Mouse (Mus musculus) stomach, postnatal 0 days (tissue): Measurements from ENCODE around the gene Gm49361. TPM values are rescaled to one million over a fixed set of nuclear protein-coding genes. Genes with fewer than 3 reads are reported as not detected.

Experiments used
- ATAC-seq: fragments of 200-750 bp; cut with Nextera tagmentation; 2 replicates; pipeline ENCODE4 v1.8.0; 2017; ENCODE audit not compliant: low FRiP score, low TSS enrichment
- DNase-seq: peaks from one replicate; pipeline ENCODE4 v3.0.0-alpha.2; 2016; ENCODE audit warnings: low spot score
- H3K27ac ChIP-seq: fragments of 300-500 bp; sonication (generic); replicated peaks from 2 replicates; pipeline ENCODE4 v1.5.1; 2014; ENCODE audit warnings: mild to moderate bottlenecking, control low read depth
- H3K27me3 ChIP-seq: fragments of 300-500 bp; sonication (generic); 2 replicates; pipeline ENCODE4 v1.6.1; 2014; ENCODE audit warnings: low read length; ENCODE audit not compliant: control insufficient read depth, insufficient read depth
- H3K36me3 ChIP-seq: fragments of 300-500 bp; sonication (generic); 2 replicates; pipeline ENCODE4 v1.6.1; 2014; ENCODE audit warnings: low read length, mixed read lengths; ENCODE audit not compliant: control insufficient read depth, insufficient read depth
- H3K4me1 ChIP-seq: fragments of 300-500 bp; sonication (generic); replicated peaks from 2 replicates; pipeline ENCODE4 v1.6.1; 2014; ENCODE audit warnings: antibody characterized with exemption; ENCODE audit not compliant: control insufficient read depth, insufficient read depth
- H3K4me2 ChIP-seq: fragments of 300-500 bp; sonication (generic); replicated peaks from 2 replicates; pipeline ENCODE4 v1.6.1; 2014; ENCODE audit warnings: low read depth, mild to moderate bottlenecking, control low read depth, moderate library complexity
- H3K4me3 ChIP-seq: fragments of 300-500 bp; sonication (generic); 2 replicates; pipeline ENCODE4 v1.5.1; 2014; ENCODE audit warnings: low read depth, low read length, control low read depth
- H3K9ac ChIP-seq: fragments of 300-500 bp; sonication (generic); 2 replicates; pipeline ENCODE4 v1.6.1; 2014; ENCODE audit warnings: mild to moderate bottlenecking, low read length, control low read depth, mixed read lengths
- H3K9me3 ChIP-seq: fragments of 300-500 bp; sonication (generic); 2 replicates; pipeline ENCODE4 v1.6.1; 2016; ENCODE audit warnings: low read length; ENCODE audit not compliant: control insufficient read depth
- CTCF ChIP-seq: IDR thresholded peaks from 2 replicates; pipeline ENCODE4 v1.5.1; 2016; ENCODE audit warnings: antibody characterized with exemption, low read depth, mild to moderate bottlenecking, moderate library complexity
- EP300 ChIP-seq: optimal IDR thresholded peaks from 2 replicates; pipeline ENCODE3; 2016; ENCODE audit warnings: antibody characterized with exemption
- whole genome bisulfite sequencing: fragments of 180-500 bp; shearing (Covaris S2); extraction: QIAGEN DNeasy Blood & Tissue Kit; methylation state at CpG from one replicate; pipeline ENCODE4 v1.1.7; 2014; 5-methylcytosine and 5-hydroxymethylcytosine counted together
- polyA plus RNA-seq: library from polyadenylated mRNA; unstranded; fragments of >200 nt; fragmentation: Nextera tagmentation; extraction: Ambion mirVana; gene quantifications from 2 replicates; pipeline ENCODE4 v1.2.1, GENCODE M21; 2015

The Gm49361 gene
- polyA plus RNA-seq, 1 experiment from 2014 or later: not detected

DNA sequence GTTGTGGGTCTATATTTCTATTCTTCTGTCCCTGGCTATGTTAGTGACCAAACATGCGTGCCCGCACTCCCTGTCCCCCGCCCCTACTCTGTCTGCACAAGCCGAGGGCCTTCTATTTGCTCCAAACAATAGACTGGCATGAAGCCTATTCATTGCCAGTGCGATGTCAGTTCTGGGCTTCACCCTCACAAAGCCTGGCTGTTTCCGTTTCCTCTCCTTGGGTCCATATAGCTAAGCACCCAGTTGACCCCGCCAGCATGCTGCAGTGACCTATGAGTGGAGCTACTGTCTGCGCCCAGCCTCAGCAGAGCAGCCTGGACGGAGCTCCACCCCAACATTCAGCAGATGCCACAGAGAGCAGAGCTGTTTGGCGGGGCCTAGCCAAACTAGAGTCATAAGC lies 36.7 kb downstream of the Gm49361 start:
- H3K27ac ChIP-seq: peak overlapping the region; percentile 49
- H3K4me3 ChIP-seq: no peak overlapping the region
- H3K4me2 ChIP-seq: 0 out of 2 replicates have a peak overlapping the region, but pooled peaks have one; percentile 25
- H3K9ac ChIP-seq: no peak overlapping the region
- no peaks in the 10 kb centered on the region for H3K9me3 ChIP-seq
- ATAC-seq (peak; percentile 54), DNase-seq (no peak)
- H3K36me3 ChIP-seq: no peaks in the 10 kb centered on the region
- no peaks in the 10 kb centered on the region for H3K27me3 ChIP-seq
- H3K4me1 ChIP-seq: 0 out of 2 replicates have a peak, but pooled peaks cover 2% of the 10 kb centered on the region
- WGBS: 48% methylated on average over 10 of the region's 10 CpGs
- TF ChIP-seq EP300 (no peak), CTCF (no peak)

DNA sequence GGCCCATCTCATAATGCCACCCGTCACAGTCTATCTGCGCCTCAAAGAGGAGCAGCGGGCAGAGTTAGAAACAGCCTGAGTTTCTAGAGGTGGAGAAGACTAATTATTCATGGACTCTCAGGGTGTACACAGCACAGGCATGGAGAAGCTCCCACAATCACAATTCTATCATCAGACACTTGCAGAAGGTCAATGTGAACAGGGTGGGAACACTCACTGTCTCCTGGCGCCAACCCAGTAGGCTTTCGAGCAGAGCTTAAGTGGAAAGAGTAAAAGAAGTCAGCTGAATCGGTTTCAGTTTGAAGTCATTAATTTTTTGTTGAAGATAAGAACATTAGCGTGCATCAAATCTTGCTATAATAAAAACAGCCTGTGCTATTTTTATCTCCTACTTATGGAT lies 37.3 kb downstream of the Gm49361 start:
- TF ChIP-seq EP300: no peak
- no peak for TF ChIP-seq CTCF
- H3K4me3 ChIP-seq: no peak overlapping the region
- peak overlapping the region; percentile 63 for H3K27ac ChIP-seq
- H3K27me3 ChIP-seq: no peaks in the 10 kb centered on the region
- 56% methylated on average over 7 of the region's 7 CpGs for WGBS
- H3K36me3 ChIP-seq: no peaks in the 10 kb centered on the region
- no peak overlapping the region for H3K4me2 ChIP-seq
- DNase-seq (no peak), ATAC-seq (no peak)
- H3K4me1 ChIP-seq: 0 out of 2 replicates have a peak, but pooled peaks cover 2% of the 10 kb centered on the region
- no peaks in the 10 kb centered on the region for H3K9me3 ChIP-seq
- H3K9ac ChIP-seq: no peak overlapping the region

DNA sequence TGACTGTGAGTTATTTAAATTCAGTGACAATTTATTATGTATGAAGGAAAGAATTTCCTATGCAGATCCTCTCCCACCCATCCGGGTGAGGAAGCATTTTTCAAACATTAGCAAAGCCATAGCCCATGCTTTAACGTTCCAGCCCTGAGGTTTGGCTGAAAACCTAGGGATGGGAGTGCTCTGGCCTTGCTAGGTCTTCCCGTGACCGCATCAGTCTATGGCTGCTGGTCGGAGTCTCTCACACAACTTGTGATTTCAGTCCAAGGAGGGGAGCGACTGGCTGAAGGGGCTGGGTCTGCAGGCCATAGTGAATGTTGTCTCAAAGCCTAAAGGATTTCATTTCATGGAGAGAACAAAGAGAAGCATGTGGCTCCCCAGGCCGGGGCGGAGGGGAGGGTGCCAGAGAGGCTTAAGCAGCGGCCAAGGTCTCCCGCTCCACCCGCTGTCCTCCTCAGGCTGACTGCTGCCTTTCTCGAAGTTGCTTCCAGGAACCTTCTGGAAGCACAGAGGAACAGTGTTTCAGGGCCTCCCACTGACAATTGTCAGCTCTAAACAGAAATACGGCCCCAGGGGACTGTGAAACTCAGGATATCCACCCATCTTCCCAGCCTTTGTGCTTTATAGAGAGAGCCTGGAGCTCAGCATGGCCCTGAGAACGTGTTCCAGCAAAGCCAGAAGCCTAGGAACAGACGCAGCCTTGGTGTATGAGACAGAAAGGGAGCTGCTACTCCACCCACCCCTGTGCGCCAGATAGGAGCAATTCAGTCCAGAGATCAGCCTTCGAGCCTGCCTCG lies 38.6 kb downstream of the Gm49361 start:
- 24% methylated on average over 18 of the region's 18 CpGs for WGBS
- no peaks in the 10 kb centered on the region for H3K9me3 ChIP-seq
- 0 out of 2 replicates have a peak, but pooled peaks cover 2% of the 10 kb centered on the region for H3K4me1 ChIP-seq
- peak overlapping the region; percentile 27 for H3K4me2 ChIP-seq
- ATAC-seq (peak; percentile 56; the same call in 1 of the 2 replicates), DNase-seq (peak; percentile 40)
- 0 out of 2 replicates have a peak, but pooled peaks cover 3% of the 10 kb centered on the region for H3K36me3 ChIP-seq
- no peak overlapping the region for H3K4me3 ChIP-seq
- peak overlapping the region; percentile 81 for H3K27ac ChIP-seq
- no peaks in the 10 kb centered on the region for H3K27me3 ChIP-seq
- peak overlapping the region; percentile 47 for H3K9ac ChIP-seq
- TF ChIP-seq CTCF (no peak), EP300 (no peak)

DNA sequence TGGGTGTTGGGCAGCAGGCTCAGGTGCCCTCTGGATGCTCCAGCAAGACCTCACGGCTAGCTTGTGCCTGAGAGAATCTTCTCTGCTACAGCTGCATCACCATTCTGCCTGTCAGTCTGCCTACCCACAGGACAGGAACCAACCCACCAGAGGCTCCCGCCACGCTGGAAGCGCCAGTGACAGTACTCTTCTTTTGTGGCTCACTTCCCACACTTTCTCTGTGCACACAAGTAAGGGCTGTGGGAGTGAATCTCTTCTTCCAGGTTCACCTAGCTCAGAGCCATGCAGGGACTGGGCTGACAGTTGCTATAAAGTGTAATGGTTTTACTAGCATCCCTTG lies 39.2 kb downstream of the Gm49361 start:
- Histone ChIP-seq H3K4me1 (0 out of 2 replicates have a peak, but pooled peaks cover 2% of the 10 kb centered on the region), H3K9ac (no peak overlapping the region), H3K4me3 (no peak overlapping the region), H3K36me3 (0 out of 2 replicates have a peak, but pooled peaks cover 3% of the 10 kb centered on the region), H3K4me2 (no peak overlapping the region), H3K9me3 (no peaks in the 10 kb centered on the region), H3K27ac (peak overlapping the region; percentile 81; the same call in 1 of the 2 replicates), H3K27me3 (no peaks in the 10 kb centered on the region)
- ATAC-seq: no peak
- 72% methylated on average over 4 of the region's 4 CpGs for WGBS
- TF ChIP-seq EP300 (no peak), CTCF (no peak)
- no peak for DNase-seq

DNA sequence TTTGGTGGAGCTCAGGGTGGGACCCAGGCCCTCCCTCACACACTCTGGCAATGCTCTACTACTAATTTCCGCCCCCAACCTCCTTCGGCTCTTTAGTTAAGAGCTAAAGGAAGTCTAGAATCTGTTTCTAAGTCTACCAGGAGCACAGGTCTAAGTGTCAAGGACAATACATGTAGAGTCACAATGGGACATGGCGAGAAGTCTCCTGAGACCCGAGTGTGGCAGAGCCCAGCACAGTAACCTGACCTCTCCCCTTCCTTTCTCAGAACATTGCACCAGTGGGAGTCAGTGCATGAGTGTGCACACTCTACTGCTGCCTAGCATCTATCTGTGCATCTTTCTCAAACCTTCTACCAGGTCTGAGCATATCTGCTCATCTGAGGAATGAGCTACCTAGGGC lies 40.1 kb downstream of the Gm49361 start:
- no peak overlapping the region for H3K4me3 ChIP-seq
- no peaks in the 10 kb centered on the region for H3K27me3 ChIP-seq
- no peaks in the 10 kb centered on the region for H3K9me3 ChIP-seq
- 0 out of 2 replicates have a peak, but pooled peaks cover 3% of the 10 kb centered on the region for H3K36me3 ChIP-seq
- no peak overlapping the region for H3K4me2 ChIP-seq
- H3K27ac ChIP-seq: no peak overlapping the region
- no peak for ATAC-seq
- no peak for DNase-seq
- 0 out of 2 replicates have a peak, but pooled peaks cover 2% of the 10 kb centered on the region for H3K4me1 ChIP-seq
- H3K9ac ChIP-seq: no peak overlapping the region
- WGBS: 81% methylated on average over 4 of the region's 4 CpGs
- no peak for TF ChIP-seq CTCF
- TF ChIP-seq EP300: no peak

DNA sequence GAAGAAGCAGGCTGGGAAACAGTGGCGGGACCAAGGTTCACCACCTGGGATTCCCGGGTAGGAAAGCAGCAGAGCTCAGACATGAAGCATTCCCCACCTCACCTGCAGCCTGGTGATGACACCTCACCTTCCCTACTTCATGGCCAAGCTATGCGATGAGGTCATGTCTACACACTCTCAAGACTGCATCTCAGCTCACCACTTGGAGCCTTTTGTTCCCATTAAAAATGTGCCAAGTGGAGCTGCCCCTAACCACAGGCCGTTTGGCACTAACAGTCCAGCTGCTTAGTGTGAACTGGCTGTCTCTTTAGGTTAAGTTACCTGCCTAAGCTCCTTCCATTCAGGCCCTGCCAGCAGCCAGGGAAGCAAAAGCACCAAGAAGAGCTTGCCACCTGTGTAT lies 40.8 kb downstream of the Gm49361 start:
- DNase-seq: no peak

More for the DNA sequence above, 40.8 kb downstream of the Gm49361 start:
- Histone ChIP-seq H3K4me3 (no peak overlapping the region), H3K4me2 (no peak overlapping the region), H3K4me1 (0 out of 2 replicates have a peak, but pooled peaks cover 2% of the 10 kb centered on the region), H3K27ac (no peak overlapping the region), H3K36me3 (0 out of 2 replicates have a peak, but pooled peaks cover 6% of the 10 kb centered on the region), H3K9ac (no peak overlapping the region), H3K9me3 (no peaks in the 10 kb centered on the region), H3K27me3 (no peaks in the 10 kb centered on the region)
- no peak for TF ChIP-seq CTCF
- ATAC-seq: no peak
- 86% methylated on average over 4 of the region's 4 CpGs for WGBS
